Mouse (Mus musculus) megakaryocyte, embryonic 14.5 days (primary cell): ENCODE measurements around the gene Trappc11.

Experiments
- FLI1 ChIP-seq: IDR thresholded peaks from 2 replicates; pipeline ENCODE4 v1.6.1; 2012; ENCODE audit warnings: low read length, inconsistent platforms, mixed read lengths
- GATA1 ChIP-seq: IDR thresholded peaks from 3 replicates; pipeline ENCODE4 v1.6.1; 2012; ENCODE audit warnings: mixed read lengths, low read length, inconsistent platforms, borderline replicate concordance

DNA sequence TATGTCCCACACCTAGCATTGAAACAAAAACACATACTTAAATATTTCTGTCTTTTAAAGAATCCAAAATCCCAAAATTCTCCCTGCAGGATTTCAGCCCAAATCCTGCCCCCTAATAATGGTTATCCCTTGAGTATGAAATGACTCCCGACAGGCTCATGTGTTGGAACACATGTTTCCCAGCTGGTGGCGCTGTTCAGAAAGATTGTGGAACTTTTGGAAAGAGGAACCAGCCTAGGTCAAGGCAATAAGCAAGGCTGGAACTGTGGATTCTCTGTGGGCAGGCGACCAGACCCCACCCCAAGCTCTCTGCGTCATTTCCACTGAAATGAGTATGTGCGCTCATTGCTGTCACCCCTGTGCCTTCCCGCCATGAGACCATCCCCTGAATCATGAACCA is 20.3 kb upstream of the Trappc11 start:
- TF ChIP-seq GATA1 (no peak), FLI1 (no peak)
